Mouse (Mus musculus): ENCODE measurements around the gene Fkbp8.

Fkbp8 gene

DNA sequence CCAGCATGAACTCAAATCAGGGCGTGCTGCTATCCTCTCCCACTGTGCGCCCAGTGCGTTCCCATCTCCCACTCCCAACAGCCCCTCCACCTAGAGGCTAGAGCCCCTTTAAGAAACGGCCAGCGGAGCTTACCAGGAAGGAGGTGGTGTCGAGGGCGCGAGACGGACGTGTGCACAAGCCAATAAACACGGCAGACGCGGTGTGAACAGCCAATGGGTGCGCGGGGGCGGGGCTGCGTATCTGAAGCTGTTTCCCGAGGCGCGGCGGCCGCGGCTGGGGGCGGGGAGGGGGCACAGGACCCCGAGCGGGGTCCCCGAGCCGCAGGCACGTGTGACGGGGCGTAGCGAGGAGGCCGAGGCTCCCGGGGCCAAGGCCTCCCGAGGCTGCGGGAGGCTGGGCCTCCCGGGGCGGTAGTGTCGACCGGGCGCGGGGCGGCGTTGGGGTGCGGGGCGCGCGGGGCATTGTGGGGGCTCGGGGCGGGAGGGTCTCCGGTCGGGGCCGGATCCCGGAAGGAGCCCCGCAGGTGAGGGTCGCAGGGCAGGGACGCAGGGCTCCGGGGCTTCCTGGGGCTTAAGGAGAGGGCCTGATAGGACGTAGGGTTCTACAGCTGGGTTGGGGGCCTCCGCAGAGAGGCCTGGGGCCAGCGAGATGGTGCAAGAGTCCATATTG lies at the start of gene Fkbp8, which contains the start of gene Kxd1:
Gene Fkbp8 (plus strand): TSS at position 213 of the 670 bp plus-strand sequence.
Gene Kxd1 (minus strand): TSS at position 445 of the 670 bp plus-strand sequence.
- DNase-seq (ENCODE audit: extremely low read depth, insufficient read length, low spot score), result peak; percentile 96

DNA sequence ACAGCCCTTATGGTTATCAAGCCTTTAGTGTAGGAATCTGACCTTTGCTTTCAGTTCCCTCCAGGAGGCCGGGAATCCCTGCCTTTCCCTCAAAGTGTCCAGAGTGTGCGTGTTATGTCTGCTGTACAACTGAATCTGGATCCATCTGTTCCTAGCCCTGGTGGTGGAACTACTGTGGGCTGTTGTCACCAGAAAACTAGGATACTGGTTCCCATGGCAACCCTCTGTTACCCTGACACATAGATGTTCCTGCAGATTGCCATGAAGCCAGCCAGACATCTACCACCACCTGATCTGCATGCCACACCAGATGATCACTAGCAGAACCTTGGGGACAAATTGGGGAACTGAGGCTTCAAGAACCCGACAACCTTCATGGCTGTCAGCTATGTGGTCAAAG lies 45.6 kb upstream of the Fkbp8 start:
- DNase-seq (ENCODE audit: extremely low read depth, insufficient read length, low spot score), result no peak

DNA sequence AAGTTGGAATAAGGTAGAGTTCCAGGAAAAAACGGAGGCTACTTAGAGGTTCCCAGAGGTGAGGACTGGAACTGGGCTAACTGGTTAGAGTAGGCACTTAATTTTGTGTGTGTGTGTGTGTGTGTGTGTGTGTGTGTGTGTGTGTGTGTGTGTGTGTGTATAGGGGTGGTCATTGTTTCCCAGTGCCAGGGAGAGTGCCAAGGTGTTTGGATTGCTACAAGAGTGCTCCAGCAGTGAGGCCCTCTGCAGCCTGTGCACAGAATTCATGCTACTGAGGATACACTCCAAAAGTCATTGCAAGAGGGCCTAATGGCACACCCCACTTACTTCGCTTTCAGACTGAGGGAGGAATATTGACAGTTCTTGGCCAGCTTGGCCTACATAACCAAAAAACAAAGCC lies 44.6 kb upstream of the Fkbp8 start:
- no peak for DNase-seq (ENCODE audit: extremely low read depth, insufficient read length, low spot score)

DNA sequence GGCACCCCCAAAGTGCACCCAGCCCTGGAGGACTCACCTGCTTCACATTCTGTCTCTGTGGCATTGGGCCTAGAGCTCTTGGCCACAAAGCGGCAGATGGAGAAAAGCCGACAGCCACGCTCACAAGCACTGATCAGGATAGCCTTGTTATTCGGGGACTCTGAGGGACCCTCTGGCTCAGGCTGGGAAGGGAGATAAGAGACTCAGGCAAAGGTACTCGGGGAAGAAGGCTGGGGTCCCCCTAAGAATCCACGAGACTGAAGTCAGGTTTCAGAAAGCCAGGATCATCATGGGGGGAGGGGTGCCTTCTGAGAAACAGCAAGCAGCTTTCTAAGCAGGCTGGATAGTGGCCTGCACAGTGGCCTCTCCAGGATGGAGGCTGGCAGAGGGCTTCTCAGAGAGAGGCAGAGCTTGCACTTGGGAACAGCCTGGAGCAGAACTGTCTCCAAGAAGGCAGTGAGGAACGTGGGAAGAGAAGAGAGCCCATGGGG lies 41.3 kb upstream of the Fkbp8 start:
- DNase-seq (ENCODE audit: extremely low read depth, insufficient read length, low spot score), result no peak

DNA sequence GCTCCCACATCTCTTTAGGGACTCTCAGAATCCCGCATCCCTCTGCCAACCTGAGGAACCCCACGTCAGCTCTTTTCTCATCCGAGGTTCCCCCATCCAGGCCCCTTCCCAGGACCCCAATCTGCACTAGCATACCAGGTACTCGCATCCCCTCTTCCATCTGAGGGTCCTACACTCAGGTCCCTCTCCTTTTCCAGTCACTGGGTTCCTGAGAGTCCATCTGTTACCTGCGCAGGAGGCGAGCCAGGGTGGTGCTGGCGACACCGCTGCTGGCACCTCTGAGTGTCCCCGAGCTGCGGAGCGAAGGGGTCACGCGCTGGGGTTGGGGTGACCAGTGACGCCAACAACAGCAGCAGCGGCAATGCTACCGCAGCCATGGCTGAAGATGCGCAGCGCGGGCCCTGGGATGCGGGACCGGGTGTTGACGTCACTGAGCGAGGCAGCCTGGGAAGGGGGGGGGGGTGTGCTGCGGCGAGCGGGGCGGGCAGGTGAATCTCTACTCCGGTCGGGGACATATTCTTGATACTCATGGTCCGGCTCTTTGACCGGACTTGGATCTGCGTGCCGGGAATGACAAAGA lies 40.5 kb upstream of the Fkbp8 start, which contains the start of gene Tmem59l:
Gene Tmem59l (minus strand): TSS at position 418 of the 580 bp plus-strand sequence.
- DNase-seq (ENCODE audit: extremely low read depth, insufficient read length, low spot score), result no peak

DNA sequence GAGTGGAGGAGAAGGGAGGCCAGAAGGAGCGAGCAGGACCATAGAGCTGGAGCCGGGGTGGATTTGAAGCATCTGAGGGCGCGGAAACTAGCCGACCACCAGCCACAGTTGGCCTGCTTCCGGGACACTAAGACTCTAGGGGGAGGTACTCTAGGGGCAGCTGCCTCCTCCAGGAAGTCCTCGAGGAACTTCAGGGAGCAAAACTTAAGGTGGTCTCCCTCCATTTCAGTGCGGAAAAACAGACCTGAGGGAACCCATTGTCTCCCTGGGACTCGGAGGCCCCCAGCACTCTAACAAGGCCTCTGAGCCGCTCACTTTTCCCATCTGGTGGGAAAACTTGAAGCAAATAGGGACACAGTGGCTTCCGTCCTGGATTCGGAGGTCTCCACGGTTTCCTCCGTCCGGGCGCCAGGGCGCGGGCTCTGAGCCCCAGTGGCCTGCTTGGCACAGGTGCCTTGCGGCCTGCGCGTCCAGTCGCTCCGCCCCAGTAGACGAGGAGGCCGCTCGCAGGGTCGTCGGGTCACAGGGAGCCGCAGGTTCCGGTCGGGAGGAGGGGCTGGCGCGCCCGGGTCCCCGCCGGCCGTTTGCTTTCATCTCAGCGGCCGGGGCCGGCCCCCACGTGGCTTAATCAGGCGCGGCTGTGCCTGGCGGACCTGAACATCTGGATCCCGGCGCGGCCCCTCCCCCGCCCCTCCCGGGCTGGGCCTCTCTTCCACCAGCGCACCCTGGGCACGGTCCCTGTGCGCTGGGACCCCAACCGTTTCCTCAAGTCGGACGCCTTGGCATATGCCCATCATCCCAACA lies 39.3 kb upstream of the Fkbp8 start:
- no peak for DNase-seq (ENCODE audit: extremely low read depth, insufficient read length, low spot score)

DNA sequence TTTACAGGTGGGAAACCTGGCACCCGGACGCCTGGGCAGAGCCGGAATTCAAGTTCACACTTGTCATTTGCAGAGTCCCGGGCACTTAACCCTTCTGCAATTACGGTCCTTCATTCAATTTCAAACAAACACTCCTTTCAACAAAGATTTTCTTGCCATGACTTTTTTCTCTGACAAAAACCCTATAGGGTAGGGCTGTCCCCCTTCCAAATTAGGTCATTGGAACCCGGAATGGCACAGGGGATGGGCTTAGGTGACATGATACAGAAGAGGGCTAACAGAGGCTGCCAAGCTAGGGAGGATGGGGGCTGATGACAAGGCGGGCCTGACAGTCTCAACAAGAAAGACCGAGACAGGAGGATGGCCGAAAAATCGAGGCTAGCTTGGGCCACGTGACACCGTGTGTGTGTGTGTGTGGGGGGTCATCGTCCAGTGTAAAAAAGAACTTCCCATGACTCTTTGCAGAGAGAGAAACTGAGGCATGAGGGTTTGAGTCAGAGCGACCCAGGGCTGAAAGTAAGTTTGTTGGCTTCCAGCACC lies 38.5 kb upstream of the Fkbp8 start:
- no peak for DNase-seq (ENCODE audit: extremely low read depth, insufficient read length, low spot score)

DNA sequence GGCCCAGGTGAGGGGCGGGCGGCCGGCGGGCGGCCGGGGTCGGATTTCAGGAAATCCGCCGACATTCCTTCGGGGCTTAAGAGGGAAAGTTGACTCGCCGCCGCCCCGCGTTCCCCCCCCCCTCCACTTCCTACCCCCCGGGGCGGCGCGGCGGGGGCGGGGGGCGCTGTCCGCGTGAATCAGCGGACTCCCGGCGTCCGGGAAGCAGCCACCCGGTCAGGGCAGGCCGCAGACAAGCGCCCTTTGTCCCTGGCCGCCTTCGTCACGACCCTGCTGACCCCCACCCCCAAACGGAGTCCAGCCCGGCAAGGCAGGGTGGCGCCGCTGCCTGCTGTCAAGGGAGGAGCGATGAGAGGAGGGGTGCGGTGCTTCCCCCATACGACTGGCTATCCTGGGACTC lies 37.9 kb upstream of the Fkbp8 start:
- DNase-seq (ENCODE audit: extremely low read depth, insufficient read length, low spot score), result no peak

DNA sequence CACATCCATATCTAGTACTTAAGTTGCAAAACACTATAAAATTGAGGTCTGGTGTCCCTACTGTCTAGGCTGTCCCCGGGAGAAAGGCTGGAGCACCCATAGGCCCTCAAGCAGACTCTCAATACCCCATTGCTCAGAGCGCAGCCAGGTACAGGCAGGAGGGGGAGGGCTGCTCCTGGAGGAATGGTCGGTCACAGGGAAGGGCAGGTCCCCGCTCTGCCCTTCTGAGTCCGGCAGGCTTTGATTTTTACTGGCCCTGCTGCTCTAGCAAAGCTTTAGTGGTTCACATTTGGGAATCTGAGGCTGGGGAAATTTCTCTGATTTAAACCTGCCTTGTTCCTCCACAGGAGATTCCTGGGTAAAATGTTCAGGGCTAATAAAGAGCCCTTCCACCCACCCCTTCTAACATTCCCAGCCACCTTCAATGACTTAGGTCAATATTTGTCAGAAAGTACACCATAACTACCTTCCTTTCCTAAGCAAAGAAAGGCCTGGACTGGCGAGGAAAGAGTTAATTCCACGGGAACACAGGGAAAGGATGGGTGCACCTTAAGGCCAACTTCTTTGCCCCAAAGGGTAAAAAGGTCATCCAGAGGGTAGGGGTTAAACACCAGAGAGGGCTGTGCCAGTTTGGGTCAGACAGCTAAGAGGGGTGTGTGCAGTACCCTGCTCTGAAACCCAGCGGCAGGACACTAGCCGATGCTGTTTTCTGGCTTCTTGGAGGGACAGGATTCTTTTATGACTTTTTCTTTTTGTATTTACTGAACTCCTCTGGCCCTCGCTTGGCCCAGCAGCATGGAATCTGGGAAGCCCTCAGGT lies 37.3 kb upstream of the Fkbp8 start:
- no peak for DNase-seq (ENCODE audit: extremely low read depth, insufficient read length, low spot score)

DNA sequence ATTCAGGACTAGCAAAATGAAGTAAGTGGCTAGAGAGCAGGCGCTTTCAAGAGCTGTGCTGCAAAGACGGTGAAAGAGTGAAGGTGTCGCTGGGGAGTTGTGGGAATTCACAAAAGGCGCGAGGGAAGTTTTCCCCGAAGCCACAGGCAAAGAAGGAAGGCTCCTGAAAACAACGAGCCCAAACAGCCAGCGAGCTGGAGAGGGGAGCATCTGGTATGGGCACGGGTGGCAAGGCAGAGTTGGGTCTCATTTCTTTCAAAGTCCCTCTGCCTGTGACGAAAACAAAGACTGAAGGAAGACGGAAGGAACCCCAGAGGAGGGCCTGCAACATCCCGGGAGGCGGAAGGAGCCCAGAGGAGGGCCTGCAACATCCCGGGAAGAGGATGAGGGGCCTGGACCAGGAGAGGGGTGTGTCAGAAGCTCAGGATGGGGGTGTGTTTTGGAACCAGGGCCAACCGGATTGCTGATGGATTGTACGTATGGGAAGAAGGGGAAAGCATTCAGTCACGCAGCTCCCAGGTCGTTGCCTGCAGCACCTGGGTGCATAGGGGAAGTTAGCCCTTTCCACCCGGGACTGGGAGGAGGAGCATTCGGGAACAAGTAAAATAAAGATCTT lies 36.5 kb upstream of the Fkbp8 start:
- DNase-seq (ENCODE audit: extremely low read depth, insufficient read length, low spot score), result no peak

DNA sequence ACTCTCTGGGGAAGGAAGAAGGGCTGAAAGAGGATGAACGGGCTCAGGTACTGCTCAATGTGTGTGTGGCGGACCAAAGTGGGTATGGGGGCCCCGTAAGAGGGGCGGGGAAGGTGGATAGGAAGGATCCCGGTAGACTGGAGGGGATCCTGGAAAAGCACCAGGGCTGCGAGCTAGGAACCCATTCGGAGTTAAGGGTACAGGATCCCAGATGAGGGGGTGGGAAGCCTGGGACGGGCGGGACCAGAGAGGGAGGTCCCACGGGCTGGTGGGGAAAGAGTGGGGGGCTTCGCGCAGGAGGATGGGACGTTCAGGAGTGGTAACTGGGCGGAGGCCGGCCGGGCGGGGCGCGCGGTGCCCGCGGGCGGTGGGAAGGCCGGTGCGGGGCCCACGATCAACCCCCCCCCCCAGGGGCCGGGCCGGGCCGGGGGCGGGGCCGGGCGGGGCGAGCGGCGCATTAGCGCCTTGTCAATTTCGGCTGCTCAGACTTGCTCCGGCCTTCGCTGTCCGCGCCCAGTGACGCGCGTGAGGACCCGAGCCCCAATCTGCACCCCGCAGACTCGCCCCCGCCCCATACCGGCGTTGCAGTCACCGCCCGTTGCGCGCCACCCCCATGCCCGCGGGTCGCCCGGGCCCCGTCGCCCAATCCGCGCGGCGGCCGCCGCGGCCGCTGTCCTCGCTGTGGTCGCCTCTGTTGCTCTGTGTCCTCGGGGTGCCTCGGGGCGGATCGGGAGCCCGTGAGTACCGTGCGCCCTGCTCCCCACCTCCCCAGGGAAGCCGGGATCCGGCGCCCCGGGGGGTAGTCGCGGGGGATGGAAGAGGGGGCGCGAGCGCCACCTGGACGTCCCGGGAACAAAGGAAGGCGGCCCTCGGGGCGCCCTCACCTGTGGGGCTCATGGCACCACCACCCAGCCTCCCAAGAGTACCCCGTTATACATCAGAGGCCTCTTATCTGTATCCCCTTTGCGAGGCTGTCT lies 34.6 kb upstream of the Fkbp8 start, which contains the start of gene Crlf1:
Gene Crlf1 (plus strand): TSS at position 495 of the 977 bp plus-strand sequence.
- DNase-seq (ENCODE audit: extremely low read depth, insufficient read length, low spot score), result no peak

DNA sequence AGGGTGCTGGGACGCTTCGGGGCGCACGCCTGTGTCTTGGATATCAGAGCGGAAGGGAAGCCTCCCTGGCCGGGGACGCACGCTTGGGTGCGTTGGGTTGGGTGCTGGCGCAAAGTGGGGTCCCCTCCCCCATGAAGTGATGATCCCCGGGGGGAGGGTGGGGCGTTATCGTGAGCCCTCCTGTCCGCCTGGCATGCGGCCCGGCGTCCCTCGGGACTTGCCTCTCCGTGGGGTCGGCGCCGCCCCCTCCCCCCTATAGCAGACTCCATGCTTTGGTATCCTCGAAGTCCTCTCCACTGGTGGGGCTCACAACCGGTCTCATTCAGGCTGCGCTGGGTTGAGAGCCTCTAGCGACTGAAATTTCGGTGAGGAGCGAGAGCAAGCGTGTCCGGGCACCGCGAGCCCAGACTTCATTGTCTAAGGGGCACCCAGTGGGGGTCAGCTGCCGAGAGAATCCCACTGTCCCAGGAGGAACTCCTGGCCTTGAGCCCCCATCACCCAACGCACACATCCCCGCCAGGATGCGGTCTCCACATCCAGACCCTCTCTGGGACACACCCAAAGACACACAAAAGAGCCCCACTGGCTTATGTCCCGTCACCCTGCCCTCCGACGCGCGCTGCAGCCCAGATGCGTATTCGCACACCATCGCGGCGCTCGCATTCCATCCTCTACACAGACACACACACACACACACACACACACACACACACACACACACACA lies 33.7 kb upstream of the Fkbp8 start:
- no peak for DNase-seq (ENCODE audit: extremely low read depth, insufficient read length, low spot score)

DNA sequence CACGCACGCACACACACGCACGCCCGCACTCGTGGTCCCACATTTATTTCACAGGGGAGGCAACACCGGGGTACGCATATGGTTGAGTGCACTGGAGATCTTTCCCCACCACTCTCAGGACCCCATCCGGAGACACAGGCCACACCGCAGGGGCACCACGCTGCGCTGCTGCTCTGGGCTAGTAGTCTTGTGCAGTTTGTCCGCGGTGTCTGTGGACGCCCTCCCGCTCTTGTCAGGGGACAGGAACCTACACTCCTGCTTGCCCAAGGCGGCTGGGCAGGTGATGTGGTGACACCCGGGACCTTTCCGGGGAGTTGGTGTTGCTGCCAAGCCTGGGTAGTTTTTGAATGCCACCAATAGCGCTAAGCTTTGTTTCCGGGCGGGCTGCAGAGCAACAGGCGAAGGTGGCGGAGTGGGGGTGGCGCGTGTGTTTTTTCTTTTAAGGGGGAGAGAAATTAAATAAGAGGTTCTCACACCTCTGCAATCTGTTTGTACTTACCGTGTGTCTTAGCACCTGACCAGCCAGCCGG lies 33.0 kb upstream of the Fkbp8 start:
- DNase-seq (ENCODE audit: extremely low read depth, insufficient read length, low spot score), result no peak

DNA sequence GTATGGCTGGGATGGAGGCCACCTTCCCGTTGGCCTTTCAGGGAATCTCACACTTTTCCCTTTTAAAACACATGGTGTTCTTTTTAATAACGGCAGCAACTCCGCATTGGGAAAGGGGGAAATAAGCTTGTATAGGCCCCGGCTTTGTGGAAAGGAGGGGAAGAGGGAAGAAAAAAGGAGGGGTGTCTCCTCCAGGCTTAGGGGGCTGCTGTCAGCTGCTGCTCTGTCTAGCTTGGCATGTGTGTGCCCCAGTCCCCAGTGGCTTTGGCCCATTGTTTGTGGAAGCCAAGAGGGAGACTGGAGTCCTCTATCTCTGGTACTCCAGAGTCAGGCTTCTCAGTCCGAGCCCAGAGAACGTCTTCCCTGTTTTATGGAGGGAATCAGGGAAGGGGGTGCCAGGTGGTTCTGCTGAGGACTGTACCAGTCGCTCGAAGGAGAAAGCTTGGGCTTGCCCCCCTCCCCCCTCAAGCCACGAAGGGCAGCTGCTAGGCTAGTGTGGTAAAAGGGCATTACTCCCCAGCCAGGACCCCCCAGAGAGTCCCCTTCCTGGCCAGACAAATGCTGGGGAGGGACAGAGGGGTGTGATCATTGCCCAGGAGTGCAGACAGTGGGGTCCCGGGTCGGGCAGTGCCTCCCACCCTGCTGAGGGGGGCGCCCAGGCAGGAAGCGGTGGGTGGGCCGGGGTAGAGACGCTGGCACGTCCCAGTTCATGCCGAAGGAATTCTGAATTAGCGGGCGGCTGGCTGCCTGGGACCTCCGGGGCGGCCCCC lies 32.3 kb upstream of the Fkbp8 start:
- no peak for DNase-seq (ENCODE audit: extremely low read depth, insufficient read length, low spot score)

DNA sequence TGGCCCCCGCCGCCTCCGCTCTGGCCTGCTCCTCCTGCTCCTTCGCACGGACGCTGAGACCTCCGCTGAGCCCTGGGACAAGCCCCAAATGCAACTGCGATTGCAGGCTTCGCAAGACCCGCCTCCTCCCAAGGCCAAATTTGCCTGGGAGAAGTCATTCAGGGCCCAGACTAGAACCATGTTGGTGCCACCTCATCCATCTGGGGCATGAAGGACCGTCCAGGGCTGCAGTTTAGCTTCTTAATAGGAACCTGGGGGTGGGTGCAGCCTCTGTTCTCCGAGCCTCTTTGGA lies 31.8 kb upstream of the Fkbp8 start:
- DNase-seq (ENCODE audit: extremely low read depth, insufficient read length, low spot score), result no peak

DNA sequence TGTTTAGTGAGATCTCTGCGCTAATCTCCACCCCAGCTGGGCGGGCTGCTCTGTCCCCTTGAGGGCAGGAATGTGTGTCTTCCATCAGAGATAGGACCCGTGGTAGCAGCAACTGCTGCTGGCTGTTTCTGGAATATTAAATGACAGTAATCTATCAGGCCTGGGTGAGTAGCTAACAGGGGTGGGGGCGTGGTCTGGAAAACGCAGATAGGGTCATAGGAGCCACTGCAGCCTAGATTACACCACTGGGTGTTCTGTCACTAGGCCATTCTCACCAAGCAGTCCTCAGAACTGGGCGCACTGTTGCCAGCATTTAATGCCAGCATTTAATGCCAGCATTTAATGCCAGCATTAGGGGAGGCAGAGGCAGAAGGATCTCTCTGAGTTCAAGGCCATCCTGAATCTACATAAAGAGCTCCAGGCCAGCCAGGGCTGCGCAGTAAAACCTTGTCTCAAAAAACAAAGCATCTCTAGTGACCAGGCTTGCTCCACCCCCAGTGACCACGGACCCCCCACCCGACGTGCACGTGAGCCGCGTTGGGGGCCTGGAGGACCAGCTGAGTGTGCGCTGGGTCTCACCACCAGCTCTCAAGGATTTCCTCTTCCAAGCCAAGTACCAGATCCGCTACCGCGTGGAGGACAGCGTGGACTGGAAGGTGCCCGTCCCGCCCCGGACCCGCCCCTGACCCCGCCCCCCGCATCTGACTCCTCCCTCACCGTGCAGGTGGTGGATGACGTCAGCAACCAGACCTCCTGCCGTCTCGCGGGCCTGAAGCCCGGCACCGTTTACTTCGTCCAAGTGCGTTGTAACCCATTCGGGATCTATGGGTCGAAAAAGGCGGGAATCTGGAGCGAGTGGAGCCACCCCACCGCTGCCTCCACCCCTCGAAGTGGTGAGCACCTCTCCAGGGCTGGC lies 26.9 kb upstream of the Fkbp8 start:
- no peak for DNase-seq (ENCODE audit: extremely low read depth, insufficient read length, low spot score)

Data from 3134 (cell line).